22 mouse cellular contexts compared by ENCODE assay signal in genomic region chr6:55131301-55131700, GRCm38 (mm10). TPM values are rescaled to one million over a fixed set of nuclear protein-coding genes. Genes with fewer than 3 reads are reported as not detected.
DNase-seq lines count a peak whose midpoint lies in the region; ATAC-seq and TF ChIP-seq lines count a peak whose summit lies in the region.
"Had no signal": no experiment of that assay in that cellular context is flagged by ENCODE, and none has a peak within 500 bp of the region (broad histone marks: within the 10 kb centered on the region; RNA-seq: fewer than 3 reads in every experiment).

No protein-coding gene starts in this region.

- TF ChIP-seq CTCF in gastrocnemius, adult 2 months (IDR thresholded peaks at IDR 0.05), result no peak

- H3K4me3 ChIP-seq in gastrocnemius, adult 2 months, result peak overlapping the region; percentile 77
- no peak overlapping the region for H3K4me3 ChIP-seq in heart, embryonic 12.5 days
- no peak overlapping the region for H3K4me3 ChIP-seq in heart, embryonic 16.5 days (ENCODE audit: low read length)
- H3K4me3 ChIP-seq: embryonic facial prominence, embryonic 13.5 days; forebrain, embryonic 12.5 days; hindbrain, embryonic 10.5 days; intestine, embryonic 15.5 days had no signal

- intact Hi-C loops in gastrocnemius, adult 2 months (cut with DNase I), result no loop called here
- intact Hi-C loops in heart, postnatal 36 days (cut with DNase I), result no loop called here

- H3K4me1 ChIP-seq in heart, embryonic 12.5 days (replicated peaks), result peaks cover 44% of the 10 kb centered on the region
- H3K4me1 ChIP-seq in heart, embryonic 16.5 days (ENCODE audit: control insufficient read depth, insufficient read depth, low read length), result peaks cover 31% of the 10 kb centered on the region
- H3K4me1 ChIP-seq: forebrain, embryonic 12.5 days; intestine, embryonic 15.5 days had no signal

- no peaks in the 10 kb centered on the region for H3K36me3 ChIP-seq in heart, embryonic 12.5 days
- no peaks in the 10 kb centered on the region for H3K36me3 ChIP-seq in heart, embryonic 16.5 days (ENCODE audit: control insufficient read depth, insufficient read depth)
- H3K36me3 ChIP-seq: embryonic facial prominence, embryonic 13.5 days; forebrain, embryonic 12.5 days; hindbrain, embryonic 10.5 days; intestine, embryonic 15.5 days had no signal

- H3K4me2 ChIP-seq in heart, embryonic 12.5 days, result no peak overlapping the region; the same call in 1 of the 2 replicates
- H3K4me2 ChIP-seq in heart, embryonic 16.5 days (ENCODE audit: low read depth, low read length), result peak overlapping the region; percentile 71
- H3K4me2 ChIP-seq: embryonic facial prominence, embryonic 13.5 days; forebrain, embryonic 12.5 days; hindbrain, embryonic 14.5 days; intestine, embryonic 15.5 days had no signal

- no peak for ATAC-seq in heart, embryonic 12.5 days (ENCODE audit: insufficient number of reproducible peaks, low FRiP score)
- no peak for ATAC-seq in heart, embryonic 16.5 days (replicated peaks; ENCODE audit: extremely low read depth, insufficient read depth, low FRiP score)
- ATAC-seq: forebrain, embryonic 16.5 days; intestine, embryonic 15.5 days had no signal

- no peaks in the 10 kb centered on the region for H3K27me3 ChIP-seq in heart, embryonic 12.5 days (replicated peaks)
- no peaks in the 10 kb centered on the region for H3K27me3 ChIP-seq in heart, embryonic 16.5 days (ENCODE audit: control insufficient read depth, insufficient read depth, low read length)
- H3K27me3 ChIP-seq: embryonic facial prominence, embryonic 13.5 days; forebrain, embryonic 12.5 days; intestine, embryonic 15.5 days had no signal

- peak overlapping the region; percentile 91 for H3K27ac ChIP-seq in gastrocnemius, adult 2 months
- peak overlapping the region; percentile 78 for H3K27ac ChIP-seq in heart, embryonic 12.5 days (ENCODE audit: poor library complexity, severe bottlenecking)
- peak overlapping the region; percentile 92 for H3K27ac ChIP-seq in heart, embryonic 16.5 days (ENCODE audit: low read length)
- H3K27ac ChIP-seq: embryonic facial prominence, embryonic 13.5 days; forebrain, embryonic 12.5 days; hindbrain, embryonic 10.5 days; hindbrain, embryonic 14.5 days; intestine, embryonic 15.5 days had no signal

- DNase-seq in gastrocnemius, adult 2 months, result peak; percentile 64
- DNase-seq in gastrocnemius, postnatal 10 days, result no peak
- no peak for DNase-seq in heart, postnatal 36 days
- no peak for DNase-seq in heart, adult 11 months
- peak; percentile 53 for DNase-seq in skeletal muscle tissue, adult 2 months (ENCODE audit: low read depth, low spot score)
- DNase-seq in thymus, postnatal 10 days (ENCODE audit: low spot score in 2 of 2), result no peak
- DNase-seq: adrenal gland, adult 2 months; cerebellum, adult 18-20 months; cerebellum, adult 9-11 months; cerebellum, postnatal 36 days; gastrocnemius, postnatal 36 days; kidney, adult 18-20 months had no signal

- no peak overlapping the region for H3K9ac ChIP-seq in heart, embryonic 12.5 days
- H3K9ac ChIP-seq in heart, embryonic 16.5 days (ENCODE audit: low read length), result peak overlapping the region; percentile 18; the same call in 1 of the 2 replicates
- H3K9ac ChIP-seq: embryonic facial prominence, embryonic 13.5 days; forebrain, embryonic 12.5 days; hindbrain, embryonic 14.5 days; intestine, embryonic 15.5 days had no signal

- 0 out of 2 replicates have a peak, but pooled peaks cover 7% of the 10 kb centered on the region for H3K9me3 ChIP-seq in heart, embryonic 12.5 days (replicated peaks)
- H3K9me3 ChIP-seq in heart, embryonic 16.5 days (replicated peaks; ENCODE audit: control insufficient read depth, low read length), result 0 out of 2 replicates have a peak, but pooled peaks cover 3% of the 10 kb centered on the region
- H3K9me3 ChIP-seq: embryonic facial prominence, embryonic 13.5 days; forebrain, embryonic 12.5 days; hindbrain, embryonic 10.5 days; intestine, embryonic 15.5 days had no signal

- 68% methylated on average over 4 of the region's 4 CpGs for WGBS in heart, embryonic 12.5 days
- 80% methylated on average over 4 of the region's 4 CpGs for WGBS in heart, embryonic 16.5 days

RNA-seq across cellular contexts. Expression of gene Crhr2, which starts 1.5 kb away (rescaled TPM):
- 10 to 100 TPM; 27.2 to 31.9 TPM for total RNA-seq in gastrocnemius, adult 2 months (2021)
- total RNA-seq in gastrocnemius, postnatal 10 days (2021), result 1 to 10 TPM; 3.4 to 4.8 TPM
- polyA plus RNA-seq in heart, embryonic 12.5 days (2016; fragmentation: Nextera tagmentation; extraction: Ambion mirVana), result 6.4 and 8.0 TPM in 2 replicates
- total RNA-seq in heart, postnatal 36 days (2021), result 10 to 100 TPM; 22.8 to 23.2 TPM
- polyA plus RNA-seq in heart, embryonic 16.5 days (2015; fragmentation: Nextera tagmentation; extraction: Ambion mirVana), result 12.2 and 12.9 TPM in 2 replicates
- total RNA-seq: adrenal gland, adult 2 months had no signal
- polyA plus RNA-seq: embryonic facial prominence, embryonic 13.5 days; kidney, embryonic 14.5 days had no signal

RNA-seq across cellular contexts. Expression of gene Inmt, which starts 43.5 kb away (rescaled TPM):
- total RNA-seq in gastrocnemius, adult 2 months (2021), result 10 to 100 TPM; 15.5 to 33.0 TPM
- under 1 TPM; 0.25 to 0.89 TPM for total RNA-seq in gastrocnemius, postnatal 10 days (2021)
- polyA plus RNA-seq in heart, embryonic 12.5 days (2016; fragmentation: Nextera tagmentation; extraction: Ambion mirVana), result 0.23 TPM in 1 of 2 replicates, not detected in the other
- total RNA-seq in heart, postnatal 36 days (2021), result 10 to 100 TPM; 23.4 to 29.7 TPM
- polyA plus RNA-seq in heart, embryonic 16.5 days (2015; fragmentation: Nextera tagmentation; extraction: Ambion mirVana), result not detected in 2 replicates
- total RNA-seq: ES-E14 had no signal
- polyA plus RNA-seq: forebrain, embryonic 16.5 days; hindbrain, embryonic 14.5 days had no signal

Comparison
In these comparisons a context has a peak if more than half of its experiments do, and no peak if none do; other contexts are left out.
1. DNase-seq: peak in gastrocnemius, adult 2 months (single experiment) and skeletal muscle tissue, adult 2 months (single experiment); none in gastrocnemius, postnatal 10 days (single experiment), heart, postnatal 36 days (0 of 2), heart, adult 11 months (single experiment) and thymus, postnatal 10 days (0 of 2).
2. RNA of gene Crhr2, which starts 1.5 kb away (total RNA-seq): 27.2 to 31.9 TPM in gastrocnemius, adult 2 months and 22.8 to 23.2 TPM in heart, postnatal 36 days; 3.4 to 4.8 TPM in gastrocnemius, postnatal 10 days; every median in the first group is over 4 times any median in the second.
3. RNA of gene Inmt, which starts 43.5 kb away (total RNA-seq): 15.5 to 33.0 TPM in gastrocnemius, adult 2 months and 23.4 to 29.7 TPM in heart, postnatal 36 days; 0.25 to 0.89 TPM in gastrocnemius, postnatal 10 days; every median in the first group is over 4 times any median in the second.
4. Peak in every context shown above with its lines, with median percentiles within 50 percentile points of each other: H3K27ac ChIP-seq.